Mouse (Mus musculus): ENCODE data around the gene Hbp1. TPM values are rescaled to one million over a fixed set of nuclear protein-coding genes. Genes with fewer than 3 reads are reported as not detected.
A peak's percentile ranks its signal among the peaks of the same experiment; 100 is the strongest.

Gene Hbp1
- polyA plus RNA-seq, 1 experiment from 2014 or later, result 112 TPM

GRCm38 (mm10) chr12:31966405-31966804, 16.1 kb upstream of the Hbp1 start:
- Histone ChIP-seq H3K36me3 (ENCODE audit: control insufficient read depth, insufficient read depth, low read length) (0 out of 2 replicates have a peak, but pooled peaks cover 6% of the 10 kb centered on the region), H3K27ac (ENCODE audit: low read depth) (no peak overlapping the region), H3K4me3 (ENCODE audit: low read depth, low read length) (no peak overlapping the region), H3K9ac (ENCODE audit: low read length) (no peak overlapping the region), H3K9me3 (ENCODE audit: control insufficient read depth, low read length) (no peaks in the 10 kb centered on the region), H3K27me3 (replicated peaks; ENCODE audit: control insufficient read depth, insufficient read depth, low read length) (no peaks in the 10 kb centered on the region), H3K4me1 (replicated peaks; ENCODE audit: control insufficient read depth, insufficient read depth, low read length) (no peaks in the 10 kb centered on the region), H3K4me2 (ENCODE audit: low read length) (no peak overlapping the region)
- no peak for DNase-seq (ENCODE audit: low spot score)
- no peak for ATAC-seq (replicated peaks; ENCODE audit: low FRiP score, low TSS enrichment, low read depth)
- 85% methylated on average over 4 of the region's 4 CpGs for WGBS

- Histone ChIP-seq H3K9me3 (ENCODE audit: control insufficient read depth, low read length) (no peaks in the 10 kb centered on the region), H3K4me3 (ENCODE audit: low read depth, low read length) (no peak overlapping the region), H3K27me3 (replicated peaks; ENCODE audit: control insufficient read depth, insufficient read depth, low read length) (no peaks in the 10 kb centered on the region), H3K27ac (ENCODE audit: low read depth) (no peak overlapping the region), H3K4me1 (replicated peaks; ENCODE audit: control insufficient read depth, insufficient read depth, low read length) (no peaks in the 10 kb centered on the region), H3K4me2 (ENCODE audit: low read length) (no peak overlapping the region), H3K36me3 (ENCODE audit: control insufficient read depth, insufficient read depth, low read length) (0 out of 2 replicates have a peak, but pooled peaks cover 7% of the 10 kb centered on the region), H3K9ac (ENCODE audit: low read length) (no peak overlapping the region)
- ATAC-seq (replicated peaks; ENCODE audit: low FRiP score, low TSS enrichment, low read depth) (no peak), DNase-seq (ENCODE audit: low spot score) (no peak)
- 90% methylated on average over 12 of the region's 12 CpGs for whole genome bisulfite sequencing
Measured at GRCm38 (mm10) chr12:31965517-31966212, 15.3 kb upstream of the Hbp1 start.

GRCm38 (mm10) chr12:31964074-31964473, 13.7 kb upstream of the Hbp1 start:
- H3K4me1 ChIP-seq (replicated peaks; ENCODE audit: control insufficient read depth, insufficient read depth, low read length), result no peaks in the 10 kb centered on the region
- DNase-seq (ENCODE audit: low spot score) (no peak), ATAC-seq (replicated peaks; ENCODE audit: low FRiP score, low TSS enrichment, low read depth) (no peak)
- no peaks in the 10 kb centered on the region for H3K9me3 ChIP-seq (ENCODE audit: control insufficient read depth, low read length)
- H3K27ac ChIP-seq (ENCODE audit: low read depth), result no peak overlapping the region
- no peak overlapping the region for H3K4me2 ChIP-seq (ENCODE audit: low read length)
- 91% methylated on average over 6 of the region's 6 CpGs for WGBS
- 0 out of 2 replicates have a peak, but pooled peaks cover 8% of the 10 kb centered on the region for H3K36me3 ChIP-seq (ENCODE audit: control insufficient read depth, insufficient read depth, low read length)
- no peaks in the 10 kb centered on the region for H3K27me3 ChIP-seq (replicated peaks; ENCODE audit: control insufficient read depth, insufficient read depth, low read length)
- H3K9ac ChIP-seq (ENCODE audit: low read length), result no peak overlapping the region
- no peak overlapping the region for H3K4me3 ChIP-seq (ENCODE audit: low read depth, low read length)

GRCm38 (mm10) chr12:31955843-31956242, 5.5 kb upstream of the Hbp1 start:
- Histone ChIP-seq H3K4me2 (ENCODE audit: low read length) (no peak overlapping the region), H3K9me3 (ENCODE audit: control insufficient read depth, low read length) (no peaks in the 10 kb centered on the region), H3K4me3 (ENCODE audit: low read depth, low read length) (no peak overlapping the region), H3K4me1 (replicated peaks; ENCODE audit: control insufficient read depth, insufficient read depth, low read length) (no peaks in the 10 kb centered on the region; the same call in 1 of the 2 replicates), H3K27me3 (replicated peaks; ENCODE audit: control insufficient read depth, insufficient read depth, low read length) (no peaks in the 10 kb centered on the region), H3K27ac (ENCODE audit: low read depth) (no peak overlapping the region), H3K9ac (ENCODE audit: low read length) (no peak overlapping the region), H3K36me3 (ENCODE audit: control insufficient read depth, insufficient read depth, low read length) (0 out of 2 replicates have a peak, but pooled peaks cover 2% of the 10 kb centered on the region)
- DNase-seq (ENCODE audit: low spot score) (no peak), ATAC-seq (replicated peaks; ENCODE audit: low FRiP score, low TSS enrichment, low read depth) (no peak)
- WGBS, result 85% methylated on average over 4 of the region's 4 CpGs

- H3K9me3 ChIP-seq (ENCODE audit: control insufficient read depth, low read length), result no peaks in the 10 kb centered on the region
- peak overlapping the region; percentile 57 for H3K4me2 ChIP-seq (ENCODE audit: low read length)
- H3K4me1 ChIP-seq (replicated peaks; ENCODE audit: control insufficient read depth, insufficient read depth, low read length), result no peaks in the 10 kb centered on the region; the same call in 1 of the 2 replicates
- H3K36me3 ChIP-seq (ENCODE audit: control insufficient read depth, insufficient read depth, low read length), result no peaks in the 10 kb centered on the region
- DNase-seq (ENCODE audit: low spot score), result peak; percentile 86
- peak overlapping the region; percentile 42 for H3K4me3 ChIP-seq (ENCODE audit: low read depth, low read length)
- H3K27me3 ChIP-seq (replicated peaks; ENCODE audit: control insufficient read depth, insufficient read depth, low read length), result no peaks in the 10 kb centered on the region
- 1% methylated on average over 9 of the region's 9 CpGs for WGBS
- H3K9ac ChIP-seq (ENCODE audit: low read length), result peak overlapping the region; percentile 37
- no peak for ATAC-seq (replicated peaks; ENCODE audit: low FRiP score, low TSS enrichment, low read depth)
- H3K27ac ChIP-seq (ENCODE audit: low read depth), result peak overlapping the region; percentile 88
Measured at GRCm38 (mm10) chr12:31950659-31951031, 310 bp upstream of the Hbp1 start.

- under 1% methylated on average over 56 of the region's 58 CpGs for WGBS
- Histone ChIP-seq H3K27ac (ENCODE audit: low read depth) (peak overlapping the region; percentile 99), H3K9me3 (ENCODE audit: control insufficient read depth, low read length) (no peaks in the 10 kb centered on the region), H3K27me3 (replicated peaks; ENCODE audit: control insufficient read depth, insufficient read depth, low read length) (no peaks in the 10 kb centered on the region), H3K4me1 (replicated peaks; ENCODE audit: control insufficient read depth, insufficient read depth, low read length) (no peaks in the 10 kb centered on the region; the same call in 1 of the 2 replicates), H3K4me2 (ENCODE audit: low read length) (peak overlapping the region; percentile 65), H3K36me3 (ENCODE audit: control insufficient read depth, insufficient read depth, low read length) (no peaks in the 10 kb centered on the region), H3K4me3 (ENCODE audit: low read depth, low read length) (peak overlapping the region; percentile 80), H3K9ac (ENCODE audit: low read length) (peak overlapping the region; percentile 96)
- peak; percentile 93 for DNase-seq (ENCODE audit: low spot score)
- ATAC-seq (replicated peaks; ENCODE audit: low FRiP score, low TSS enrichment, low read depth), result peak; percentile 73
Measured at GRCm38 (mm10) chr12:31949193-31949741, 1.1 kb downstream of the Hbp1 start.

- WGBS, result 27% methylated on average over 7 of the region's 7 CpGs
Measured at GRCm38 (mm10) chr12:31948101-31949000, 2.0 kb downstream of the Hbp1 start.

GRCm38 (mm10) chr12:31947476-31947875, 2.9 kb downstream of the Hbp1 start:
- ATAC-seq (replicated peaks; ENCODE audit: low FRiP score, low TSS enrichment, low read depth), result no peak
- WGBS, result 92% methylated on average over 5 of the region's 5 CpGs

More at GRCm38 (mm10) chr12:31948101-31949000, 2.0 kb downstream of the Hbp1 start:
- no peaks in the 10 kb centered on the region; the same call in 1 of the 2 replicates for H3K4me1 ChIP-seq (replicated peaks; ENCODE audit: control insufficient read depth, insufficient read depth, low read length)
- peaks cover 7% of the 10 kb centered on the region for H3K36me3 ChIP-seq (ENCODE audit: control insufficient read depth, insufficient read depth, low read length)
- H3K4me2 ChIP-seq (ENCODE audit: low read length), result peak overlapping the region; percentile 65
- H3K27ac ChIP-seq (ENCODE audit: low read depth), result peak overlapping the region; percentile 99
- peak overlapping the region; percentile 80 for H3K4me3 ChIP-seq (ENCODE audit: low read depth, low read length)
- no peaks in the 10 kb centered on the region for H3K27me3 ChIP-seq (replicated peaks; ENCODE audit: control insufficient read depth, insufficient read depth, low read length)
- DNase-seq (ENCODE audit: low spot score), result no peak
- no peaks in the 10 kb centered on the region for H3K9me3 ChIP-seq (ENCODE audit: control insufficient read depth, low read length)
- H3K9ac ChIP-seq (ENCODE audit: low read length), result peak overlapping the region; percentile 96
- no peak for ATAC-seq (replicated peaks; ENCODE audit: low FRiP score, low TSS enrichment, low read depth)

More at GRCm38 (mm10) chr12:31947476-31947875, 2.9 kb downstream of the Hbp1 start:
- Histone ChIP-seq H3K4me3 (ENCODE audit: low read depth, low read length) (no peak overlapping the region), H3K9ac (ENCODE audit: low read length) (no peak overlapping the region), H3K27ac (ENCODE audit: low read depth) (no peak overlapping the region), H3K9me3 (ENCODE audit: control insufficient read depth, low read length) (no peaks in the 10 kb centered on the region), H3K27me3 (replicated peaks; ENCODE audit: control insufficient read depth, insufficient read depth, low read length) (no peaks in the 10 kb centered on the region), H3K36me3 (ENCODE audit: control insufficient read depth, insufficient read depth, low read length) (peaks cover 15% of the 10 kb centered on the region), H3K4me1 (replicated peaks; ENCODE audit: control insufficient read depth, insufficient read depth, low read length) (no peaks in the 10 kb centered on the region; the same call in 1 of the 2 replicates), H3K4me2 (ENCODE audit: low read length) (no peak overlapping the region)
- DNase-seq (ENCODE audit: low spot score), result no peak
